ENCODE assay signal across 24 mouse cellular contexts in the genomic region with DNA sequence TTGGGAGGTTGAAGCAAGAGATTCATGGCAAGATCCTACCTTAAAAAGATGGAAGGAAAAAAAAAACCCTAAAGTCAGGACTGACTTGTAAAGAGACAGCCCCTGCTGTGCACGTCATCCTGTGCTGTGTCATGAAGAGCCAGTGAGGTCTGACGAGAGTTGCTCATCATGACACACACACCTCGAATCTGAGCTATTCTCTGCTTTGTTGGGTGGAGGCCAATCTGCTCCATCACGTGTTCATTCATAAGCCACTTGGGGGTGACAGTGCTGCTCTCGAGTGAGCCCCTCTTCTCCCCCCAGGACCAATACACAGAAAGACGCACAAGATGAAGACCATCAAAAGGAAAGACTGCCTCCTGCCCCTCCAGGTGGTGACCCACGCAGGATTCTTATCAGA. TPM values are rescaled to one million over a fixed set of nuclear protein-coding genes. Genes with fewer than 3 reads are reported as not detected.
DNase-seq lines count a peak whose midpoint lies in the region; ATAC-seq and TF ChIP-seq lines count a peak whose summit lies in the region.
"Had no signal": no experiment of that assay in that cellular context is flagged by ENCODE, and none has a peak within 500 bp of the region (broad histone marks: within the 10 kb centered on the region; RNA-seq: fewer than 3 reads in every experiment).

No protein-coding gene starts in this region.

- no peak for ATAC-seq in hindbrain, embryonic 13.5 days (ENCODE audit: low FRiP score)
- ATAC-seq in hindbrain, embryonic 14.5 days (ENCODE audit: low FRiP score): no peak
- ATAC-seq: activated CD4-positive, CD25-positive, alpha-beta regulatory T cell, adult 4 months; forebrain, embryonic 14.5 days; hindbrain, embryonic 16.5 days; inflammation-experienced regulatory T-cells, adult 6 months; intestine, postnatal 0 days; Patski had no signal

- no peak for DNase-seq in hindbrain, embryonic 14.5 days (ENCODE audit: low spot score)
- peak; percentile 14 for DNase-seq in 416B (ENCODE audit: low read depth)
- DNase-seq in MEL (ENCODE audit: low read depth, low spot score): peak; percentile 26
- no peak for DNase-seq in spleen, postnatal 10 days (ENCODE audit: low spot score in 2 of 2)
- DNase-seq in urinary bladder, postnatal 36 days (ENCODE audit: low spot score in 2 of 2): no peak
- DNase-seq: adrenal gland, postnatal 25 days; cerebellum, adult 11 months; cerebellum, adult 8-10 months; cerebellum, postnatal 14 days; embryo, embryonic 11 days; gastrocnemius, adult 2 months; gastrocnemius, postnatal 25 days had no signal

- peaks cover 27% of the 10 kb centered on the region for H3K4me1 ChIP-seq in hindbrain, embryonic 13.5 days (replicated peaks)
- H3K4me1 ChIP-seq in hindbrain, embryonic 14.5 days (replicated peaks; ENCODE audit: control insufficient read depth, insufficient read depth, low read length): peaks cover 7% of the 10 kb centered on the region; the same call in 1 of the 2 replicates
- peaks cover 0 to 17% of the 10 kb centered on the region in 2 experiments; a peak in 2 of 4 replicates for H3K4me1 ChIP-seq in MEL (ENCODE audit: control insufficient read depth in 1 of 2, insufficient read depth in 2 of 2, low read length in 2 of 2)
- H3K4me1 ChIP-seq: embryonic facial prominence, embryonic 15.5 days had no signal

- H3K27ac ChIP-seq in hindbrain, embryonic 13.5 days: 0 out of 2 replicates have a peak overlapping the region, but pooled peaks have one; percentile 14
- no peak overlapping the region for H3K27ac ChIP-seq in hindbrain, embryonic 14.5 days
- H3K27ac ChIP-seq in MEL (ENCODE audit: control insufficient read depth, low read depth, low read length): no peak overlapping the region
- H3K27ac ChIP-seq: embryonic facial prominence, embryonic 15.5 days; forebrain, embryonic 10.5 days; gastrocnemius, adult 2 months; hindbrain, embryonic 10.5 days had no signal

- no peak overlapping the region for H3K4me3 ChIP-seq in hindbrain, embryonic 13.5 days
- H3K4me3 ChIP-seq in hindbrain, embryonic 14.5 days (replicated peaks; ENCODE audit: low read length): no peak overlapping the region
- H3K4me3 ChIP-seq in MEL (ENCODE audit: control insufficient read depth in 1 of 2, insufficient read depth in 1 of 2, low read depth in 2 of 2, low read length in 2 of 2): no peak overlapping the region
- H3K4me3 ChIP-seq: embryonic facial prominence, embryonic 15.5 days; erythroblast, embryonic 14.5 days; forebrain, embryonic 10.5 days; gastrocnemius, adult 2 months; heart, embryonic 12.5 days; hindbrain, embryonic 10.5 days had no signal

- 68% methylated on average over 7 of the region's 7 CpGs for WGBS in hindbrain, embryonic 13.5 days
- 66% methylated on average over 7 of the region's 7 CpGs for WGBS in hindbrain, embryonic 14.5 days

- TF ChIP-seq RAD21 in MEL (IDR thresholded peaks at IDR 0.05; ENCODE audit: low read depth, low read length): no peak

- H3K27me3 ChIP-seq in hindbrain, embryonic 13.5 days: peaks cover 12% of the 10 kb centered on the region; the same call in 1 of the 2 replicates
- no peaks in the 10 kb centered on the region for H3K27me3 ChIP-seq in hindbrain, embryonic 14.5 days (ENCODE audit: control insufficient read depth, insufficient read depth, low read length)
- no peaks in the 10 kb centered on the region for H3K27me3 ChIP-seq in MEL (ENCODE audit: control insufficient read depth in 1 of 2, insufficient read depth in 2 of 2, low read length in 2 of 2)
- H3K27me3 ChIP-seq: embryonic facial prominence, embryonic 15.5 days; Patski had no signal

- H3K9me3 ChIP-seq in hindbrain, embryonic 13.5 days: no peaks in the 10 kb centered on the region
- H3K9me3 ChIP-seq in hindbrain, embryonic 14.5 days (ENCODE audit: control insufficient read depth, low read length): no peaks in the 10 kb centered on the region
- no peaks in the 10 kb centered on the region for H3K9me3 ChIP-seq in MEL (replicated peaks; ENCODE audit: insufficient read depth, low read length)
- H3K9me3 ChIP-seq: embryonic facial prominence, embryonic 15.5 days; forebrain, embryonic 10.5 days; heart, embryonic 12.5 days; hindbrain, embryonic 10.5 days had no signal

- no peak for TF ChIP-seq EP300 in MEL (IDR thresholded peaks at IDR 0.05; ENCODE audit: low read depth in 1 of 2, low read length in 2 of 2)

- no peaks in the 10 kb centered on the region for H3K79me2 ChIP-seq in MEL (ENCODE audit: control insufficient read depth, insufficient read depth, low read length, poor library complexity)

- H3K36me3 ChIP-seq in hindbrain, embryonic 13.5 days: peaks cover 27% of the 10 kb centered on the region
- H3K36me3 ChIP-seq in hindbrain, embryonic 14.5 days (replicated peaks; ENCODE audit: control insufficient read depth, insufficient read depth): peaks cover 24% of the 10 kb centered on the region
- peaks cover 0 to 6% of the 10 kb centered on the region in 2 experiments; a peak in 2 of 4 replicates for H3K36me3 ChIP-seq in MEL (ENCODE audit: control insufficient read depth in 1 of 2, insufficient read depth in 2 of 2, low read length in 2 of 2)

- no peak overlapping the region for H3K9ac ChIP-seq in hindbrain, embryonic 13.5 days
- H3K9ac ChIP-seq in hindbrain, embryonic 14.5 days: no peak overlapping the region
- H3K9ac ChIP-seq in MEL (ENCODE audit: control insufficient read depth, low read depth, low read length, poor library complexity, severe bottlenecking): no peak overlapping the region
- H3K9ac ChIP-seq: embryonic facial prominence, embryonic 15.5 days; heart, embryonic 12.5 days had no signal

- H3K4me2 ChIP-seq in hindbrain, embryonic 13.5 days: no peak overlapping the region
- H3K4me2 ChIP-seq in hindbrain, embryonic 14.5 days (replicated peaks): no peak overlapping the region
- H3K4me2 ChIP-seq: embryonic facial prominence, embryonic 15.5 days; heart, embryonic 12.5 days had no signal

- TF ChIP-seq POLR2A in MEL (IDR thresholded peaks at IDR 0.05; ENCODE audit: control insufficient read depth in 1 of 2, insufficient read depth in 1 of 2, low read depth in 1 of 2, low read length in 2 of 2, poor library complexity in 1 of 2): no peak

- no peak for TF ChIP-seq CTCF in MEL (IDR thresholded peaks at IDR 0.05 in 2 of 3, conservative IDR thresholded peaks at IDR 0.05 in 1 of 3; ENCODE audit: control insufficient read depth in 1 of 3, insufficient read depth in 1 of 3, low read depth in 2 of 3, low read length in 3 of 3, poor library complexity in 1 of 3, severe bottlenecking in 1 of 3)

TF ChIP-seq in MEL, 35 proteins besides CTCF, POLR2A, EP300 and RAD21:
- TF ChIP-seq ETS1 (IDR thresholded peaks at IDR 0.05; ENCODE audit: low read depth, low read length): no peak
- TF ChIP-seq USF1 (IDR thresholded peaks at IDR 0.05; ENCODE audit: low read depth, low read length): peak; percentile 63

RNA-seq across cellular contexts. Expression of gene Poll, which starts 26.7 kb away (rescaled TPM):
- 13.5 and 14.6 TPM in 2 replicates for polyA plus RNA-seq in hindbrain, embryonic 13.5 days (2015; fragmentation: Nextera tagmentation; extraction: Ambion mirVana)
- polyA plus RNA-seq in hindbrain, embryonic 14.5 days (2014; fragmentation: Nextera tagmentation; extraction: Ambion mirVana): 9.7 and 12.3 TPM in 2 replicates
- total RNA-seq in MEL (2012; rRNA removed): 14.9 and 16.4 TPM in 2 replicates
- 10 to 100 TPM in 1 of 2 experiments, not detected in 1; 19.0 TPM for polyA plus RNA-seq in MEL (2012; ENCODE audit: insufficient read depth in 1 of 2, insufficient read length in 2 of 2, low read depth in 1 of 2, low replicate concordance in 2 of 2, missing spikeins in 1 of 2)

RNA-seq across cellular contexts. Expression of gene Gm17018, which starts 26.8 kb away (rescaled TPM):
- polyA plus RNA-seq in hindbrain, embryonic 13.5 days (2015; fragmentation: Nextera tagmentation; extraction: Ambion mirVana): 61.8 and 73.4 TPM in 2 replicates
- polyA plus RNA-seq in hindbrain, embryonic 14.5 days (2014; fragmentation: Nextera tagmentation; extraction: Ambion mirVana): 75.5 and 87.4 TPM in 2 replicates
- total RNA-seq in MEL (2012; rRNA removed): 31.7 and 34.9 TPM in 2 replicates
- 10 to 100 TPM in 1 of 2 experiments, not detected in 1; 62.6 TPM for polyA plus RNA-seq in MEL (2012; ENCODE audit: insufficient read depth in 1 of 2, insufficient read length in 2 of 2, low read depth in 1 of 2, low replicate concordance in 2 of 2, missing spikeins in 1 of 2)

Comparison
In these comparisons a context has a peak if more than half of its experiments do, and no peak if none do; other contexts are left out.
1. DNase-seq: peak in 416B (single experiment) and MEL (single experiment); none in hindbrain, embryonic 14.5 days (single experiment), spleen, postnatal 10 days (0 of 2) and urinary bladder, postnatal 36 days (0 of 2).